Mouse (Mus musculus) urinary bladder, postnatal 25 days (tissue): ENCODE measurements around the gene Dnm3.

Source experiments
- DNase-seq: peaks from one replicate; pipeline ENCODE4 v3.0.0; 2022; ENCODE audit warnings: low spot score

Gene Dnm3

DNA sequence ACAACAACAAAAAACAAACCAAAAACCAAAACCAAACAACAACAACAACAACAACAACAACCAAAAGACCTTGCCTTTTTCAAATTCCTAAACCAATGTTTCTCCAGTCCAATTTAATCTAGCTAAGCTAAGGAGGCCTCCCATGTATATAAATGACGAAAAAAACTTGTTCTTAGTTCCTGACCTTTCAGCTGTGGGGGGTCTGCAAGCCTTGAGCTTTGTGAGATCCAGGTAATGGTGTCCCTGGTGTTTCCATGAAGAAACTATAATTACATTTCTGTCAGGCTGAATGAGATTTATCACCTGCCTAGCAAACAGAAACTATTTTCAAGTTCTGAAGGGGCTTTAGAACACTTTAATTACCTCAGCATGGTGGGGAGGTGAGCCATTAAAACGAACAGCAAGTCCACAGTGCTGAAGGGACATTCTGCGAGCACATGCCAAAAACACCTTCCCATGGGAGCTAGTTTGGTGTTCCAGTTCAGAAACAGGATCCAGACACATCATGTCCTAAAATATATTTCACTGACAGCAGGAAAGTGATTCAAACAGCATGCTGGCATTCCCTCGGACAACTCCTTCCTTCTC is 493.8 kb downstream of the Dnm3 start:
- DNase-seq = no peak

DNA sequence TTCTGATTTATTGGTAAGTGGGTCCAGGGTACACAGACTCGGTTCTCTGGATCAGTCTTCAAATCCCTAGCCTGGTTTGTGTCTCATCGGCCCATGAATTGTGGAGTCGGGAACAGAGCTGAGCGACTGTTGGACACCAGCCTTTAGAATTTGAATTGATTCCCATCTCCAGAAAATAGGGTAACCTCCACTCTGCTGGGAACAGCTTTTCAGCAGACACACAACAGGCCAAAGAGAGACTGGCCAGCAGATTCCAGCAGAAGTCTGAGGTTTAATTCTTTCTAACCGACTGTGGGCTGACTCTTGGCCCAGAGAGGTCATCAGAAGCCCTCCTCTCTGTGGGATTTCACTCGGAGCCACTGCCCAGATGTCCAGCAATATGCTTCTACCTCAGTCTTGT is 494.4 kb downstream of the Dnm3 start:
- no peak for DNase-seq

DNA sequence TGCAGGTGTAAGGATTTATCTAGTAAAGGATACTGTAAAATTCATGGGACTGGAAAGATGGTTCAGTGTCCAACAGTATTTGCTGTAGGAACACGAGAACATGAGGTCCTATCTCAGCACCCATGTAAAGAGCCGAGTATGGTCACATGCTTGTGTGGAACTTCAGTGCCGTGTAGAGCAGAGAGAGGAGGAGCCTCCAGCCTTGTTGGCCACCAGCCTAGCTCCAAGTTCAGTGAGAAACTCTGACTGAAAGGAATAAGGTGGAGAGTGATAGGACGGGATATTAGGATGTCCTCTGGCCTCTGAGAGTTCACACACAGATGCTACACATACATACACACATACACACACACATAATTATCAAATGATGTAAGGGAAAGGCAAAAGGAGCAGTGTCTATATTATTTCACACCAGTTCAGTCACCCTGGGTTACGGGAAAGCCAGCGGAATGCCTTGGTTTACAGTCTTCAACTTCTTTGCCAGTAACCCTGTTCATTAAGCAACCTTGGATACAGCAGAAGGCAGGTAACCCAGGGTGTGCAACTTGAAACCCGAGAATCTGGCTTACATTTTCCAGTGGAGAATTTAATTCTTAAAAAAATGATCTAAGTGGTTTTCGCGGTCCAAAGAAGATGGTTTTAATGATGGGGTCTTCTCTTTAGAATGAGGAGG is 497.1 kb downstream of the Dnm3 start:
- no peak for DNase-seq

DNA sequence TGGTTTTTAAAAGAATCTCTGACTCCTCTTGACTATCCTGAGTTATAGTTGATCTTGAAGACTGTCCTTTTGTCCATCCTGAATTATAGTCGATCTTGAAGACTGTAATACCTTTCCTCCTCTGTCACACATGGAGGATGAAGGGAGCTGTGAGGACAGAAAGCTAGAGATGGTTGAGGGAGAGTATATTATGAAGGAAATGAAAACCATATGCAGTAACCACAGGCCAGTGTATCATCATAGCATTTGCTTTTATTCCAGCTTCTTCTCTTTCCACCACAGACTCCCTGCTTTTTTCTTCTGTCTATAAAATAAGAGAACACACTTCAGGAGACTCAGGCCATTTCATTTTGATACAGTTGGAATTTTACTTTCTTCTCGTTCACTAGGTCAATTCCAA is 497.8 kb downstream of the Dnm3 start:
- no peak for DNase-seq

DNA sequence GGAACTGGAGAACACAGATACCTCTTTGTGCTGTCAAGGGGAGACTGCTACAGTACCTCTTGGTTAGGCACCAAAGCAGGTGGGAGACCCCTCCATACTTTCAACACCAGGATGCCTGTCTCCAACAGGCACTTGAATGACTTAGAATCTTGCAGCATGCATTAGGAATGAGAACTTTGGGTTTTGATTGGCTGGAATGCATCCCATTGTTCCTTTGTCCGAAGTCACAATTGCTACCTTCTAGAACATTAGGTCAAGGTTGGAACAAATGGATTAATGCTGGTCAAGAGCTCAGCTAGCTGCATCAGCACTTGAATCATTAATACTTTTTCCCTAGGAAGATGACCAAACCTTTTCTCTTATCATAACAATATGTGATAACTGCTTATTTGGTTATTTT is 498.3 kb downstream of the Dnm3 start, which contains the start of gene 4930558K02Rik:
Gene 4930558K02Rik, minus strand, starts transcription at position 101 of the 400 bp plus-strand sequence.
- no peak for DNase-seq

DNA sequence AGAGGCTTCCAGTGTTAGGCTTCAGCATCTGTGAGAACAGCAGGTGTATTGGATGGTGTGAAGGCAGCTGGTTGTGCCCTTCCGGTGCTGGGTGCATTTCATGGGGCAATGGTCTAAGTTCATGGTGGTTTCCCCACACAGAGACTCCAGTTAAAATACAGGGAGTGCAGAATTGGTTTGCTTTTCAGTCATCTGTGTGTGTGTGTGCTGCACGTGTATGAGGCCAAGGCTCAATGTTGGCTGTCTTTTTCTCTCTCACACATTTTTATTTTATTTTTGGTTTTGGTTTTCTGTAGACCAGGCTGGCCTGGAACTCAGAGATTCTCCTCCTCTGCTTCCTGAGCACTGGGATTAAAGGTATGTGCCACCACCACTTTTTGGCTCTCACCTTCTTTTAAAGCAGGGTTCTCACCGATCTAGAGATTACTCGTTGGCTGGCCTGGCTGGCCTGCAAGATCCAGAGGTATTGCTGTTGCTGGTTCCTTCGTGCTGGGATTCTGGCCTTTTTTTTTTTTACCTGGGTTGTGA is 499.6 kb downstream of the Dnm3 start:
- no peak for DNase-seq

DNA sequence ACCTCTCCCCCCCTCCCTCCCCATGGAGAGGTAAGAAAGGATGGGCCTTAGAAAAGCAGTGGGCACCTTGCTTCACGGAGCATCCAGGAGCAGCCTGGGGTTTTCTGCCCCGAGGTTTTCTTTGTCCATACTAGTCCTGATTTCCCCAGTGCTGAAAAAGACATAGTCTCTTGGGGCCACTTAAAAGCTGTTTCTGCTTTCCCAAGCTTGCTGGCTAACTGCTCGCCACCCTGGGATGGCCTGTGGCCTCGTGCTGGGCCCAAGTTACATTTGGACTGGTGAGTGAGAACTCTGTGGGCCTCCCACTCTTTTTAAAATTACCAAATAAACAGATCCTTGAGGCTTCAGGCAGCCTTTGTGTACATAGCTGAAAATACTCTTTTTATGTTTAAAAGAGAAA is 500.5 kb downstream of the Dnm3 start:
- no peak for DNase-seq

DNA sequence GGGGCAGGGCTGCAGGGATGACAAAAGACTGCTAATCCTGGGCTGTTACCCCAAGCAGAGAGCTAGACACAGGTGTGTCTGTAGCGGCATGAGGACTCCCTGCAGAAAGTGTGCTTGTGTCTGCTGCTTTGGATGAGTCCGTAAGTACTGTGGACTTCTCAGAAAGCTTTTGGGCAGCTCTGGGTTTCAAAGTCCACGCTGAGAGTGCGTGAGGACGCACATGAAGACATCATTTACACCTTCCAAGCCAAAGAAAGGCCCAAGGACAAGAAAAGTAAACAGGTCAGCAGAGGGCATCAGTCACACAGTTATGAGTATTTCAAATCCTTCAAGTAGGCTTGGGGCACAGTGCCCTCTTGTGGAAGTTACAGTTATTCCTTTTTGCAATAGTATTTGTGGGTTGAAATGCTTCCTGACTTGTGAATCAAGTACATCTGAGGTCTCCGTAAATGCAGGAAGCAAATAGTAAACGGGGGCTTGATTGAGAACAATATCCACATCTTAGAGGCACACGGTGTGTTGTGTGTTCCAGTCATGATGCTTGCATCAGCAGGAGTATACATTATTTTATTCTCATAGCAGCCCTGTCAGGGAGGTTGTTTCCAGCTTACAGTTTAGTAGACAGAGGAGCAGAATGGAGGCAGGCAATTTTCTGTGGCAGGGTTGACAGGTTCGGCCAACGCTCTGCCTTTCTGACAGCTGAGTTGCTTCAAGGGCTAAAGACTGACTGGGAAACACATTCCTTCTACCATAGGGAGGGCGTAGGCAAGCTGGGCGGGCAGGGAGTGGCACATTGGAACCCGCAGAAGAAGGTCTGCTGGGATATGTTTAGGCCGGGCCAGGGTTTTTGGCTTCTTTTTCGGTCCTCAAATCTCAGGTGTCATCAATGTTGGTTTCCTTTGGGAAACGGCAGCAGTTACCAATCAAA is 501.3 kb downstream of the Dnm3 start:
- DNase-seq = peak; percentile 68

DNA sequence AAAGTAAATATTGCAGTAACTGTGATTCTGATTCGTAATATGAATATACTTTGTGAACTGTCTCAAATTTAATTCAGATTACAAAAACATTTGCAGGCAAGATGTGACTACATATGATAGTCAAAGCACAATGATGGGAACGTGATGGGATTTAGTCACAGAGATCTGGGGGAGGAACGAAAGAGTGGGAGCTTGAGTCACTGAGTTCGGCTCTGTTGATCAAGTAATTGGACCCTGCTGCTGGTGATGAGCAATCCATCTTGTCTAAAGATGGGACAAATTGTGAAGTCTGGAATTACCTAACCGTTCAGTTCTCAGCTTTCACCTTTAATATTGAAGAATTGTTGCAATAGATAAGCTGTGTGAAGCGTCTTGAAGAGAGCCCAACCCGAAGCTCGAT is 505.6 kb downstream of the Dnm3 start:
- DNase-seq = no peak

DNA sequence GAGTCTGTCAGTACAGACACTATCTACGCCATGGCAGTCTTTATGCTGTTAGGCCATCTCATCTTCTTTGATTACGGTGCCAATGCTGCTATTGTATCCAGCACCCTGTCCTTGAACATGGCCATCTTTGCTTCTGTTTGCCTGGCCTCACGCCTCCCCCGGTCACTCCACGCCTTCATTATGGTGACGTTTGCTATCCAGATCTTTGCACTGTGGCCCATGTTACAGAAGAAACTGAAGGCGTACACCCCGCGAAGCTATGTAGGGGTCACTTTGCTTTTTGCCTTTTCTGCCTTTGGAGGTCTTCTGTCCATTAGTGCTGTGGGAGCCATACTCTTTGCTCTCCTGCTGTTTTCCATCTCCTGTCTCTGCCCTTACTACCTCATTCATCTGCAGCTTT is 507.0 kb downstream of the Dnm3 start:
- no peak for DNase-seq

DNA sequence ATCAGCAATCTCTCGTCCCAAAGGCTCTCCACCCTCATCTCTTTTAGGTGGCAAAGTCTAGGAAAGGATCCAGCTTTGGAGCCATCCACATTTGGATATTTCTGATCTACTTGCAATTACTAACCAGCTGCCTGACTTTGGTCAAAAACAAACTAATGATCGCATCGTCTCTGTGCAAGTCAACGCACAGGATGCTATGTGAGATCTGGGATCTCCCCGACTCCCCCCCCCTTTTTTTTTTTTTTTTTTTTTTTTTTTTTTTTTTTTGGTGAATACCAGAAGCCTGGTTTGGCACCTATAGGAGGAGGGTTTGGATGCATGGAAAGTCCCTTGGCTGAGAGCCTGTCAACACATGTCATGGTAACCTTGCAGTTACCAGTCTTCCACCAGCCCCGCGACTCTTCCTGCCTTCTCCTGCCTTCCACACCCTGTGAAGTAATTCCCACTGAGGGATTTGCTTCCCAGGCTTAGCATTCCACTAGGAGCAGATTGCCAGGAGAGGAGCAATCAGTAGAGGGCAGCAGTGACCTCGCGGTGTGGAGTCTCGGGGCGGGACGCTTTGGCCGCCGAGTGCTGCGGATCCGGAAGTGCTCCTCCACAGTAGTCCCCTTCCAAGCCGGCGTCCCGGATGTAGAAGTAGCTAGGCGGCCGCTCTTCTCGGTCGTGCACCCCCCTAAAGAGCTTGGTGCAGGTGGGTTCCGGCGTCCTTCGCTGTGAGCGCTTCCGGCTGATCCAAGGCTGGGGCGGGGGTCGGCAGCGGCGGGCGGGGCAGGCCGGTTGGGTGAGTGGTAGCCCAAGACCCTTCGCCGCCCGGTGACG is 509.0 kb downstream of the Dnm3 start, which contains the start of gene Pigc:
Gene Pigc, plus strand, starts transcription at position 598 of the 819 bp plus-strand sequence.
- peak; percentile 84 for DNase-seq

DNA sequence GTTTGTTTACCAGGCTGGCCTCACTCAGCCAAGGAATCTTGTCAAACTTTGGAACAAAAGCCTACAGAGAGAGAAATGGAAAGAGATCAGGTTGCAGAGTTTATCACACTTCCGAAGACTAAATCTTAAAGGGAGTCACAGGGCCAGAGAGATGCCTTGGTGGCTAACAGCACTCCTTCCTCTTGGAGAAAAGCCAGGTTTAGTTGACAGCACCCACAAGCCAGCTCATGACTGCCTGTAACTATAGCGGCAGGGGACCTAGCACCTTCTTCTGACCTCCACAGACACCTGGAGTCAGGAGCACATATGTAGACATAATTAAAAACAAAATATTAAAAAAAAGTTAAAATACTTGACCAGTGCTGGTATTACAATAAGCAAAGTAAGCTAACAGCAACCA is 509.9 kb downstream of the Dnm3 start:
- no peak for DNase-seq

DNA sequence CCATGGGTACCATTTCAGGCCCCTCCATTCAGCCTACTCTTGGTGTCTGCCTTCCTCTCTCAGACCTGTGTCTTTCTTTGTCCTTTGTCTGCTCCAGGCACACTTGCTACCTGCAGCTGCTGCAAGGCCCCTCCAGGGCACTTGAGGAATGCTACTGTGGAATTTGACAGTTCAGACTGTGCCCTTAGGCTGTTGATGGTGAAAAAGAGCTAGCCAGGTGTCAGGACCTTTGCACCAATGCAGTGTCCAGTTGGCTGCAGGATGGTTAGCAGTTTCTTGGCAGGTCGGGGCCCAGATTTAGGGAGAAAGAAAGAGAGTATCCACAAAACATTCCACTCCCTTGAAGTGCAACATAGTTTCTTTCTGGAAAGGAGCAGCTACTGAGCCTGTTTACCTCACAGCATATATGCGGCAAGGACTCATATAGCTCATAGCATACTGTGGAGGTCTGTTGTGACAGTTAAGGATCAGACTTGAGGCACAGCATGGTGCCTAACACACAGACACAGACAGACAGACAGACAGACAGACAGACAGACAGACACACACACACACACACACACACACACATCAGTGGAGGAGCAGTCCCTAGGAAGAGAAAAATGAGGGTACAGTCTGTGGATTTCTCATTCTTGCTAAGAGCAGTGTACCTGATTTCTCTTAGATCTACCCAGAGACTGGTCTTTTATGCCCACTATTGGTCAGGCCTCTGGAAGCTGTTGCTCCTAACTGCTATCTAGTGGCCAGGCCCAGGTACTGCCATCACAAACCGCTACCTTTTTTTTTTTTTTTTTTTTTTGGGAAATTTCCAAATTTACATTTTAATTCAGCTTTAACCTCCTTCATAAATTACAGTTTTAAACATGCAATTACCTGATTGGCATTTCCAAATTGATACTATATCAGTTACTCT is 515.1 kb downstream of the Dnm3 start:
- DNase-seq = no peak

DNA sequence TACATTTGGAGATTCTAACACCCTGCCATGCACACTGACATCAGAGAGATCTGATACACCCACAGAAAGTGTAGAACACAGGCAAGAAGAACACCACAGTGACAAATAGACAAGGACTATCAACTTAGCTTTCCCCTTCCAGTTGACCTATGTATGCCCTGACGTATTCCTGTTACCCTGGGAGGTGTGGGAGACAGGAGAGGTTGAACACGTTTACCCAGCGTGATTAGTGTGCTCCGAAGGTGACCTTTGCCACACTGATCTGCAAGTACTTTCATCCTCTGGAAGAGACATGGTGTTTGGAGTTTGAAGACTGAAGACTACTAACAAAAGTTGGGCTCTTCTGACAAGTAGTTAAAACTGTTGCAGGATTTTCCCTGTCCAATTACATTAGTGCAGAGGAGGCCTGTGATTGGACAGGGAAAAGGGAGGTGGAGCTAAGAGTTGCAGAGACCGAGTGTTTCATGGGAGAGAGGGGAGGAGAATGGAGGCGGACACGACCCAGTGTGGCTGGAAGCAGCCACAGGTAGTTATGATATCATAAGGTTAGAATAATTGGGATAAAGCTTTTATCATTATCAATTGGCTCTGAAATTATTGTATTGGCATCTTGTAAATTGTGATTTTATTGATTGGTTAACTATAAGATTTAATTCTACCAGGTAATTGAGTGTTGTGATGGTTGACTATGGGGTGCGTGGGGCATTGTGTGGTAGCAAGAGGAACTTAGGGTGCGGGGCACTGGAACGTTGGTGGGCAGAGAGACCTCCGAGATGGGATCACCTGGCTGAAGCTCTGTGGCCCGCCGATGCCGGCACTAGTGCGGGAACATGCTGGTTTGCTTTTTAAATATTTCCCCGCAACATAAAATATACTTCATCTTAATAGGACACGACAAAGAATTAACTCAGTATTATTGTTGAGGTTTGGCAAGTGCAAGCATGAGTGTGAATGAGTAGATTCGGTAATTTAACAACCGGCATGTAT is 519.6 kb downstream of the Dnm3 start:
- no peak for DNase-seq

DNA sequence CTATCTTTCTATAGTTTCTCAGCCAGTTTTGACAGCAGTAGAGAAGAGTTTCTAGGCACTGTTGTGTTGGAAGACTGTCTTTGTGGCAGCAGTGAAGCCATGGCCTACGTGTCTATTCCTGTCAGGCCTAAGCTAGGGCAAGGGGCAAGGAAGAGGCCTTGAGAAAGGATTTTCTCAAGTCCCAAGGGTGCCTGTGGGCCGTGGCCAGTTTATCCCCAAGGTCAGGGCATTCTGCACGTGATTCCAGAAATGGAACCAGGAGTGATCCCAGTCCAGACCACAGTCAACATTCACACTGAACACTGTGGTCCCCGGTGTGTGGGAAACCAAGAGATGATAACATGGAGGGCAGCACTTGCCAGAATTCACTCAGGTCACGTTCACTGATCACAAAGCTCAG is 522.0 kb downstream of the Dnm3 start:
- DNase-seq = no peak

DNA sequence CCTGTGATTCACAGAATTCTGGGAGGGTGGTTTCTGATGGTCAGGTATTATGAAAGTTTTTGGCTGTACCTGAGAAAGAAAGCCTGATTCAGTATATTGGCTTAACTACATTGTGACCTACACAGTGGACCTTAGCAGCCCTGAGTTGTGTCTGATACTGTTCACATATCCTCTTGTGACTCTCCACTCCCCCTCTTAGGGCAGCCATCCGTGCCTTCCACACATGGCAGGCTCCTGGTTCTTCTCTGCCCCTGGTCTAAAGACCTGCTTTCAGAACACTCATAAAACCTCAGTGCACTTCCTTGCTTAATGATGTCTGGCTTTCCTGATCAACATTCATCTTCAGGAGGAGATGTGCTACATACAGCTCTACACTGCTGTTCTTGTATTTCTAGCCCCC is 525.2 kb downstream of the Dnm3 start:
- no peak for DNase-seq

DNA sequence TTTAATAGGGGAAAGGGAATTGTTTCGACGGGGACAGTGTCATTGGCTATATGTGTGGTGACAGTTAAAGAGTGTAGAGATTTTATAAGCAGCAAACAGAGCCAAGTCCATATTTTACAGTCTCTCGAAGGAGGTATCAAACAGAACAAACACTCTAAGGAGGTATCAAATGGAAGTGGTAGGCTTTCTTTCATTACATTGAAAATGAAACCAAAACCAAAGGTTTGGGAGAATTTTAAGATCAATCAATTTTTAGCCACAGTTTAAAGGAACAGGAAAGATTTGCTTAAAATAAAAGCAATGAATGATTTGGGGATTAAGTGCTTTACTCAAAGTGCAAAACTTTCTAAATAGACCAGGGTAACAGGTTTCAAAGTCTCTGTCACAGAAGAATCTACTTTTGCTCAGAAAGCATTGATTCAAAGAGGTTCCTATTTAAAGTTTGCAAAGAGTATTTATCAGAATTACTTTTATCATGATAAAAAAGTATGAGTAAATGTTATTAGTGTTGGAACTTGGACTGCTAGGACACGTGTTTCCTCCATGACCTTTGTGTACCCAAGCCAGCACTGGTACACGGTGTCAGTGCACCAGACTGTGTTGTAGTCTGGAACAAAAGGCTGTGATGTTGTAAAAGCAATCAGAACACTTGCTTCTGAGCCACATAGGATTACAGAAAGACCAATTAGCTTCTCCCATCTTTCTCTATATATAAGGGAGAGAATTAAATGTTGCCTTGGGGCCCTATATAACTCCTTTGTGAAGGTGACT is 526.6 kb downstream of the Dnm3 start:
- no peak for DNase-seq

DNA sequence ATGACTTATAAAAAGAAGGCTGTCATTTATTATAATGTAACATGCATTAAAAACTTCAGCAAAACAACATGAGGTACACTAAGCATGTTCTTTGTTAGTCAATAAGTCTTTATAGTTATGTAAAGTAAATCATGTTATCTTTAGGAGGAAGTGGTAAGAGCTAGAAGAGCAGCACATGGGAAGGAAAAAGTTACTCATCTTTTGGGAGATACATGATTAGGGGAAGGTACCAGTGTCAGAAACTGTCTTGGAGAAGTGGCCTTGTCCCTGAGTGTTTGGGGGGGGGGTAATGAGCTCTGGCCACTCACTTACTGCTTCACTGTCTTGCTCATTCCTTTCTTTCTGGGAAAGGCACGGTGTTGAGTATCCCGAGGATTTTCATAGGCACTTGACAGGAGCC is 535.8 kb downstream of the Dnm3 start:
- no peak for DNase-seq
